Mouse (Mus musculus) liver, adult 2 months (tissue): Measurements from ENCODE around the gene Mob2. TPM values are rescaled to one million over a fixed set of nuclear protein-coding genes. Genes with fewer than 3 reads are reported as not detected.

Experiments
- DNase-seq: peaks from one replicate; pipeline ENCODE4 v3.0.0-alpha.2; 2011; ENCODE audit warnings: low read depth, low spot score; ENCODE audit errors: extremely low read depth
- H3K27ac ChIP-seq: fragments of 200-500 bp; replicated peaks from 2 replicates; pipeline ENCODE4 v1.5.1; 2012; ENCODE audit warnings: low read depth, mild to moderate bottlenecking, control low read depth, inconsistent platforms, low read length; ENCODE audit not compliant: insufficient read depth
- H3K27me3 ChIP-seq: fragments of 200-500 bp; 2 replicates; pipeline ENCODE4 v1.6.1; 2012; ENCODE audit warnings: mild to moderate bottlenecking, moderate library complexity, low read length, inconsistent platforms; ENCODE audit not compliant: control insufficient read depth, insufficient read depth
- H3K36me3 ChIP-seq: fragments of 200-500 bp; 2 replicates; pipeline ENCODE4 v1.6.1; 2012; ENCODE audit warnings: low read length, inconsistent platforms; ENCODE audit not compliant: control insufficient read depth, insufficient read depth
- H3K4me1 ChIP-seq: fragments of 200-500 bp; 2 replicates; pipeline ENCODE4 v1.6.1; 2011; ENCODE audit warnings: low read length; ENCODE audit not compliant: control insufficient read depth, insufficient read depth
- H3K4me3 ChIP-seq: fragments of 200-500 bp; 2 replicates; pipeline ENCODE4 v1.5.1; 2011; ENCODE audit warnings: low read depth, mild to moderate bottlenecking, control low read depth, low read length, moderate library complexity; ENCODE audit not compliant: insufficient read depth
- H3K79me2 ChIP-seq: fragments of 200-500 bp; 2 replicates; pipeline ENCODE4 v1.6.1; 2012; ENCODE audit warnings: inconsistent platforms, mild to moderate bottlenecking, low read length, moderate library complexity; ENCODE audit not compliant: control insufficient read depth, insufficient read depth
- H3K9ac ChIP-seq: fragments of 200-500 bp; 2 replicates; pipeline ENCODE4 v1.6.1; 2012; ENCODE audit warnings: low read depth, mild to moderate bottlenecking, control low read depth, inconsistent platforms, low read length
- CTCF ChIP-seq: fragments of 200-500 bp; IDR thresholded peaks from 2 replicates; pipeline ENCODE4 v1.5.1; 2011; ENCODE audit warnings: low read depth, low read length, control low read depth
- POLR2A ChIP-seq: fragments of 200-500 bp; IDR thresholded peaks from 2 replicates; pipeline ENCODE4 v1.6.1; 2011; ENCODE audit warnings: low read length, control low read depth; ENCODE audit not compliant: insufficient read depth; ENCODE audit errors: extremely low read depth
- WGBS: fragments of 180-500 bp; shearing (Covaris S2); methylation state at CpG from one replicate; pipeline ENCODE4 v1.1.7; 2018; 5-methylcytosine and 5-hydroxymethylcytosine counted together
- polyA plus RNA-seq: library from polyadenylated mRNA; depleted of rRNA; stranded (reverse); fragments of >200 nt; gene quantifications from 2 replicates; pipeline ENCODE4 v1.2.3, GENCODE M21; 2012
- total RNA-seq: library from RNA; depleted of rRNA; stranded (reverse); fragments of >200 nt; gene quantifications from 2 replicates; pipeline ENCODE4 v1.2.3, GENCODE M21; 2014

Gene Mob2
- total and polyA plus RNA-seq, 2 experiments = 24.0 to 27.6 TPM

GRCm38 (mm10) chr7:142083588-142084317 lies 22.9 kb upstream of the Mob2 start:
- Histone ChIP-seq H3K27ac (no peak overlapping the region), H3K27me3 (peaks cover 7% of the 10 kb centered on the region), H3K4me3 (no peak overlapping the region), H3K4me1 (peaks cover 6% of the 10 kb centered on the region; the same call in 1 of the 2 replicates), H3K79me2 (no peaks in the 10 kb centered on the region), H3K9ac (no peak overlapping the region), H3K36me3 (no peaks in the 10 kb centered on the region)
- WGBS = 53% methylated on average over 12 of the region's 12 CpGs
- TF ChIP-seq POLR2A (no peak), CTCF (no peak)
- DNase-seq = no peak

GRCm38 (mm10) chr7:142082607-142083006 lies 21.7 kb upstream of the Mob2 start:
- no peak overlapping the region for H3K27ac ChIP-seq
- DNase-seq = no peak
- peaks cover 6% of the 10 kb centered on the region; the same call in 1 of the 2 replicates for H3K4me1 ChIP-seq
- TF ChIP-seq POLR2A = no peak
- no peaks in the 10 kb centered on the region for H3K36me3 ChIP-seq
- no peaks in the 10 kb centered on the region for H3K79me2 ChIP-seq
- WGBS = 68% methylated on average over 16 of the region's 16 CpGs
- peaks cover 7% of the 10 kb centered on the region for H3K27me3 ChIP-seq
- H3K4me3 ChIP-seq = no peak overlapping the region
- no peak overlapping the region for H3K9ac ChIP-seq

DNA sequence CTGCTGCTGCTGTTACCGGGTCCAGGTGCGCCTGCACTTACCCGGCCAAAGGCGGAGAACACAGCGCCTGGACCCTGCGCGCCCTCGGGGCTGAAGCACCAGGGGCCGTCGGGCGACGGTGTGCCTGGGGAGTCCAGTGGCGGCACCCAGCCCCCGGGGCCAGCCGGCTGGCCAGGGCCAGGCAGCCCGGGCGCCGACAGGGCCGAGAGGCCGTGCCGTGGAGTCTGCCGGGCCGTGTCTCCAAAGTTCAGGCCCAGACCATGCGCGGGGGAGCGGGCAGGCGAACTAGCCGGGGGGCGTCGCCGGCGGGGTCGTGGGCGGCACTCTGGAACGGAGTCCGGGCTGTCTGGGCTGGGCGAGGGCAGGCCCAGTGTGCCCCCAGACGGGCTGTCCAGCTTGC lies 21.3 kb upstream of the Mob2 start:
- DNase-seq = no peak
- peaks cover 6% of the 10 kb centered on the region; the same call in 1 of the 2 replicates for H3K4me1 ChIP-seq
- H3K27me3 ChIP-seq = peaks cover 7% of the 10 kb centered on the region
- no peak overlapping the region for H3K9ac ChIP-seq
- no peak overlapping the region for H3K27ac ChIP-seq
- no peak overlapping the region for H3K4me3 ChIP-seq
- no peaks in the 10 kb centered on the region for H3K36me3 ChIP-seq
- H3K79me2 ChIP-seq = no peaks in the 10 kb centered on the region
- 33% methylated on average over 38 of the region's 38 CpGs for WGBS
- TF ChIP-seq CTCF = no peak
- no peak for TF ChIP-seq POLR2A

GRCm38 (mm10) chr7:142081736-142082135 lies 20.9 kb upstream of the Mob2 start:
- Histone ChIP-seq H3K4me3 (no peak overlapping the region), H3K27me3 (peaks cover 7% of the 10 kb centered on the region), H3K4me1 (peaks cover 6% of the 10 kb centered on the region; the same call in 1 of the 2 replicates), H3K9ac (no peak overlapping the region), H3K79me2 (no peaks in the 10 kb centered on the region), H3K27ac (no peak overlapping the region), H3K36me3 (no peaks in the 10 kb centered on the region)
- WGBS = 32% methylated on average over 16 of the region's 17 CpGs
- TF ChIP-seq CTCF (no peak), POLR2A (no peak)
- DNase-seq = peak; percentile 70

DNA sequence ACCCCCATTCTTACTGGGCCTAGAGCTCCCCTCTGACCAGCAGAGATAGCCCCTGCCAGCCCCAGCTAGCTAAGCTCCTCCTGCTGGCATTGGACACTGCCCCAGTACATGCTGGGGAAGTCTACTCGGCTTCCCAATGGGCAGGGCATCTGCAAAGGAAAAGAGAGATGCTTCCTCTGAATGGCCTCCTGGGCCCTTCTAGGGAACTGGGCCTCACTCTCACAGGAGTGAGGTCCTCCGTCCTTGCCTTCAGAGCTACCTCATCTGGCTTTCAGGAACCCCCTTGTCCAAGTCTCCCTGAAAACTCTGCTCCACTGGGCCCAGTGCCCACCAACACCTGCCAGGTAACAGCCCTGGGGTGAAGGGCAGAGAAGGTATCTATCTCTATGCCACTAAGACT lies 20.0 kb upstream of the Mob2 start:
- H3K27ac ChIP-seq = no peak overlapping the region
- no peaks in the 10 kb centered on the region for H3K36me3 ChIP-seq
- no peak overlapping the region for H3K4me3 ChIP-seq
- 57% methylated on average over 2 of the region's 2 CpGs for WGBS
- peaks cover 6% of the 10 kb centered on the region; the same call in 1 of the 2 replicates for H3K4me1 ChIP-seq
- H3K27me3 ChIP-seq = peaks cover 7% of the 10 kb centered on the region
- no peak overlapping the region for H3K9ac ChIP-seq
- TF ChIP-seq CTCF = no peak
- DNase-seq = no peak
- no peaks in the 10 kb centered on the region for H3K79me2 ChIP-seq

DNA sequence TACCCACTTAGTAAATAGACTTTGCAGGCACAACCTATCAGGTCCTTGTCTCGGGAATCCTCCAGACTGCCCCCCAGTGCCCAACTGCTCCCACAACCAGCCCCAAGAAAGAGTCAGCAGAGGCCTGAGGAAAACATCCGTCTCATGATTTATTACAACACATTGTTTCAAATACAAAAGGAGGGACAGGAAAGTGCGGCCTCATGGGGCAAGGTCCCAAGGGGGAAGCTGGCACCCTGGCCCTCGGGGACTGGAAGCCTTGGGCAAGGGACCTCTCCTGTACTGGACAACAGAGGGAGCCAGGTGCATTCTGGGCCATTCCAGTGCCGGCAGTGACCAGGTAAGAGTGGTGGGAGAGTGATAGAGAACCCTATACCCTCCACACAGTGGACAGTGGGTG lies 18.5 kb upstream of the Mob2 start:
- no peak for DNase-seq
- Histone ChIP-seq H3K27me3 (peaks cover 7% of the 10 kb centered on the region), H3K4me1 (peaks cover 1% of the 10 kb centered on the region; the same call in 1 of the 2 replicates), H3K27ac (no peak overlapping the region), H3K79me2 (no peaks in the 10 kb centered on the region), H3K4me3 (no peak overlapping the region), H3K36me3 (no peaks in the 10 kb centered on the region), H3K9ac (no peak overlapping the region)
- WGBS = 59% methylated on average over 5 of the region's 5 CpGs
- TF ChIP-seq CTCF = no peak
- TF ChIP-seq POLR2A = no peak
